Mouse (Mus musculus): ENCODE results near the gene Lyrm9. TPM values are rescaled to one million over a fixed set of nuclear protein-coding genes. Genes with fewer than 3 reads are reported as not detected.

Lyrm9 gene
- 8.3 and 12.3 TPM in 2 replicates for polyA plus RNA-seq (2012)

GRCm38 (mm10) chr11:78826442-78827013 lies at the start of gene Lyrm9:
Gene Lyrm9, plus strand, starts transcription at chr11:78826584.
- H3K36me3 ChIP-seq (ENCODE audit: control insufficient read depth): no peaks in the 10 kb centered on the region
- TF ChIP-seq TAL1 (IDR thresholded peaks at IDR 0.05; ENCODE audit: low read length): no peak
- TF ChIP-seq GATA1 (IDR thresholded peaks at IDR 0.05; ENCODE audit: low read length): no peak
- H3K27me3 ChIP-seq (ENCODE audit: control insufficient read depth): peaks cover 2% of the 10 kb centered on the region; the same call in 1 of the 2 replicates
- H3K4me3 ChIP-seq (replicated peaks): peak within 1 kb of the TSS; percentile 84
- no peaks in the 10 kb centered on the region for H3K9me3 ChIP-seq (ENCODE audit: control insufficient read depth, low read length)
- H3K4me1 ChIP-seq (ENCODE audit: control insufficient read depth): peaks cover 52% of the 10 kb centered on the region

DNA sequence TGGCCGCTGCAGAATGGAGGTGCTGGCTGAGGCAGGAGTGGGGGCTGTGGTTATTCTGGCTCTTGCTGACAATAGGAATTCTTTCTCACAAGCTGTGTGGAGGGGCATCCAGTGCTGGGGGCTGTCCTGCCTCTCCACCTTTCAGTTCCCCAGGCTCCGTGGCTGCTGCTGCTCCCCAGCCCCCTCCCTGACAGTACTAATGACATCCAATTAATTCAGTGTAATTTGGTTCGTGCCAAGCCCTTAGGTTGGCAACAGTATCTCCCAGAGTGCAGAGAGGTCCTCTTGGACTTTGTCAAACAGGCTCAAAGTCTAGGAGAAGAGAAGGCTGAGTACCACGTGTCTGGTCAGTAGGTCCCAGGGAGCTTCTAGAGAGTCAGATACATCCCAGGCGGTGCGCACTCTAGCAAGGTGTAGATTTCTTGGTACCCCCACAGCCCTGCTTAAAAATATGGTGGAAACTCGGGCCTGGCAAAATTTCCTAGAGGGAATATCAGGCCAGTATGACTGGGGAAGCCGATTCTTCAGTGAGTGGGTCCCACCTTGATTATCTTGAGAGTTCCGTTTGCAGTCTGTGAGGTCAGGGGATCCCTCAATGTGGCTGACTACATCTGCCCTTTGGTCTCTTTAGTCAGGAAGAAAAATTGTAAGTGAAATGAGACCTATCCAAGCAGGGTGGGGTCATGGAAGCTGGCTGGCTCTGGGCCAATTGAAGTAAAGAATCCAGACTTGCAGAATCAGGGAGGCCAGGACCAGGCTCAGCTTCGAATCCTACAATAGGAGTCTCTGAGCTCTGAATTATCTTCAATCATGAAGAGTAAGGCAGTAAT lies 48.3 kb upstream of the Lyrm9 start:
- H3K4me3 ChIP-seq (replicated peaks): no peak overlapping the region
- no peaks in the 10 kb centered on the region for H3K27me3 ChIP-seq (ENCODE audit: control insufficient read depth)
- H3K36me3 ChIP-seq (ENCODE audit: control insufficient read depth): no peaks in the 10 kb centered on the region
- no peak for TF ChIP-seq GATA1 (IDR thresholded peaks at IDR 0.05; ENCODE audit: low read length)
- no peak for TF ChIP-seq TAL1 (IDR thresholded peaks at IDR 0.05; ENCODE audit: low read length)
- no peaks in the 10 kb centered on the region for H3K4me1 ChIP-seq (ENCODE audit: control insufficient read depth)
- no peaks in the 10 kb centered on the region for H3K9me3 ChIP-seq (ENCODE audit: control insufficient read depth, low read length)

- Histone ChIP-seq H3K4me1 (ENCODE audit: control insufficient read depth) (no peaks in the 10 kb centered on the region), H3K36me3 (ENCODE audit: control insufficient read depth) (no peaks in the 10 kb centered on the region), H3K27me3 (ENCODE audit: control insufficient read depth) (no peaks in the 10 kb centered on the region), H3K9me3 (ENCODE audit: control insufficient read depth, low read length) (no peaks in the 10 kb centered on the region), H3K4me3 (replicated peaks) (no peak overlapping the region)
- TF ChIP-seq GATA1 (IDR thresholded peaks at IDR 0.05; ENCODE audit: low read length): no peak
- TF ChIP-seq TAL1 (IDR thresholded peaks at IDR 0.05; ENCODE audit: low read length): no peak
Measured at GRCm38 (mm10) chr11:78780002-78780401, 46.4 kb upstream of the Lyrm9 start.

DNA sequence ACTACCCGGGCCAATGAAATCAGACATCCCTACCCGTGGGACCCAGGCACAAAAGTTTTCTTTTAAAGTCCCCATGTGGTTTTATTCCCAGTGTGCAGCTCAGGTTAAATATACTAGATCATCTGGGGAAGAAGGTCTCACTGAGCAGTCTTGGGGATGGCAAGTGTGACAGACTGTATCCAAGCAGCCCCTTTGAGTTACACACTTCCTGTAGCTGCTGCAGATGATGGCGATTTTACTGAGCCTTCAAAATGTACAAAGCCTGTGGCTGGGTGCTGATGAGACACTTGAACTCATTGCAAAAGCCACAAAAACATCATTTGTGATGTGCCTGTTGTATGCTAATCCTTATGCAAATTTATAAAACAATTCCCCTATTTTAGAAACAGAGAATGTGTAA lies 45.8 kb upstream of the Lyrm9 start:
- Histone ChIP-seq H3K4me1 (ENCODE audit: control insufficient read depth) (no peaks in the 10 kb centered on the region), H3K4me3 (replicated peaks) (no peak overlapping the region), H3K27me3 (ENCODE audit: control insufficient read depth) (no peaks in the 10 kb centered on the region), H3K9me3 (ENCODE audit: control insufficient read depth, low read length) (no peaks in the 10 kb centered on the region), H3K36me3 (ENCODE audit: control insufficient read depth) (no peaks in the 10 kb centered on the region)
- TF ChIP-seq GATA1 (IDR thresholded peaks at IDR 0.05; ENCODE audit: low read length) (no peak), TAL1 (IDR thresholded peaks at IDR 0.05; ENCODE audit: low read length) (no peak)

DNA sequence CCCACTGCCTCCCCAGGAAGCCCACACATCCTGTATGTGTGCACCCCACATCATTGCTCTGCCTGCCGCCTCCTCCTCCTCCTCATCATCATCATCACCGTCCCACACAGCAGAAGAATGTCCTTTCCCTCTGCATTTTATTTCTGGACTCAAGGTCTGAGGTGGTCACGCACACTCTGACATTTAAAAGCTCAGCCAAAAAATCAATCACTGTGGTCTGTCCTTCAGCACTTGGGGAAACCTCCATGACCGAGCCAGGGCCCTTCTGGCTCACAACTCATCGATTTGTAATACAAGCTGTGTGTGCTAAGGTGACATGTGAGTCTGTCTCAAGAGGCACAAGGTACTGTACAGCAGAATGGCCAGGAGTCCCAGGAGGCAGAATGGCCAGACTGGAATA lies 44.1 kb upstream of the Lyrm9 start:
- Histone ChIP-seq H3K4me1 (ENCODE audit: control insufficient read depth) (no peaks in the 10 kb centered on the region), H3K4me3 (replicated peaks) (no peak overlapping the region), H3K27me3 (ENCODE audit: control insufficient read depth) (no peaks in the 10 kb centered on the region), H3K9me3 (ENCODE audit: control insufficient read depth, low read length) (no peaks in the 10 kb centered on the region), H3K36me3 (ENCODE audit: control insufficient read depth) (no peaks in the 10 kb centered on the region)
- TF ChIP-seq TAL1 (IDR thresholded peaks at IDR 0.05; ENCODE audit: low read length) (no peak), GATA1 (IDR thresholded peaks at IDR 0.05; ENCODE audit: low read length) (no peak)

DNA sequence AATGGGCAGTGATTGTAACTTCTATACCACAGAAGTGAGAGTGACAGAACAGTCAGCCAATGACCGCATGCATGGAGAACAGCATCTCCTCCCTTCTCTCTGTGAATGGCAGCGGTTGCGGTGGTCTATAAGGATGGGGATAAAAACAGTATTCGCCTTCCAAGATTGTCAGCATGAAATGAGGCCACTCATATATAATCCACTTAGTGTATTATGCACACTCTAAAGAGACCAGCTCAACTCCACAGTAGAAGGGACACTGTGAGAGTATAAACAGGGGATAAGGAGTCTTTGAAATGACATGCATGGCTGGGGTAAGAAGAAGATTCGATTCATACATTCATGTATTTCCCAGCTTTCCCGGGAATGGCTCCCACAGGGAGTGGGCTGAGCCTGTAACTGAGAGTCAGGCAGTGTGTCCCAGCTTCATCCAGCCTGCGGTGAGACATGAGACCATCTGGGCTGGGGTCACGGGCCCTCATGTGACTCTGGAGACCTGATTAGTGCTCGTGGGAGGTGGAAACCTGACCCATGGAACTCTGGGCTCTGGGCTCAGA lies 43.5 kb upstream of the Lyrm9 start:
- no peaks in the 10 kb centered on the region for H3K27me3 ChIP-seq (ENCODE audit: control insufficient read depth)
- H3K4me1 ChIP-seq (ENCODE audit: control insufficient read depth): no peaks in the 10 kb centered on the region
- H3K36me3 ChIP-seq (ENCODE audit: control insufficient read depth): no peaks in the 10 kb centered on the region
- no peaks in the 10 kb centered on the region for H3K9me3 ChIP-seq (ENCODE audit: control insufficient read depth, low read length)
- H3K4me3 ChIP-seq (replicated peaks): no peak overlapping the region
- TF ChIP-seq TAL1 (IDR thresholded peaks at IDR 0.05; ENCODE audit: low read length) (no peak), GATA1 (IDR thresholded peaks at IDR 0.05; ENCODE audit: low read length) (no peak)

DNA sequence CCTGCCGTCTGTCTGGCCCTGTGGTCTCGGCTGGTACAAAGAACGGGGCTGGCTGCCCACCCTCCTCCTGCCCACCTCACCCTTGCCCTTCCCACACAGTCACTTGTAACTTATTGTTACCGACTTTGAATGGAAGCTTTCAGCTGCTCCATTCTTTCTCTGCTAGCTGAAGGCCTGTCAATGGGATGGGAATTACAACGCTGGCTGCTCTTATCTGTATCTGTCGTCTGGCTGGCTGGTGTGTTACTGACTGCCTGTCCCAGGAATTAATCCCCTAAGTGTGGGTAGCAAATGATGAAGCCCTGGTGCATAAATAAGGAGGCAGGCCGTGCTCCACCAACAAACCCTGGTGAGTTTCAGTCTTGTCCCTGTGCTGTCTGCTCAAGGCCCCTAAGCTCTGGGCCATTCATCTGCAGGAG lies 40.4 kb upstream of the Lyrm9 start:
- TF ChIP-seq GATA1 (IDR thresholded peaks at IDR 0.05; ENCODE audit: low read length): no peak
- no peak for TF ChIP-seq TAL1 (IDR thresholded peaks at IDR 0.05; ENCODE audit: low read length)
- H3K27me3 ChIP-seq (ENCODE audit: control insufficient read depth): no peaks in the 10 kb centered on the region
- no peaks in the 10 kb centered on the region for H3K4me1 ChIP-seq (ENCODE audit: control insufficient read depth)
- H3K9me3 ChIP-seq (ENCODE audit: control insufficient read depth, low read length): no peaks in the 10 kb centered on the region
- no peak overlapping the region for H3K4me3 ChIP-seq (replicated peaks)
- no peaks in the 10 kb centered on the region for H3K36me3 ChIP-seq (ENCODE audit: control insufficient read depth)

DNA sequence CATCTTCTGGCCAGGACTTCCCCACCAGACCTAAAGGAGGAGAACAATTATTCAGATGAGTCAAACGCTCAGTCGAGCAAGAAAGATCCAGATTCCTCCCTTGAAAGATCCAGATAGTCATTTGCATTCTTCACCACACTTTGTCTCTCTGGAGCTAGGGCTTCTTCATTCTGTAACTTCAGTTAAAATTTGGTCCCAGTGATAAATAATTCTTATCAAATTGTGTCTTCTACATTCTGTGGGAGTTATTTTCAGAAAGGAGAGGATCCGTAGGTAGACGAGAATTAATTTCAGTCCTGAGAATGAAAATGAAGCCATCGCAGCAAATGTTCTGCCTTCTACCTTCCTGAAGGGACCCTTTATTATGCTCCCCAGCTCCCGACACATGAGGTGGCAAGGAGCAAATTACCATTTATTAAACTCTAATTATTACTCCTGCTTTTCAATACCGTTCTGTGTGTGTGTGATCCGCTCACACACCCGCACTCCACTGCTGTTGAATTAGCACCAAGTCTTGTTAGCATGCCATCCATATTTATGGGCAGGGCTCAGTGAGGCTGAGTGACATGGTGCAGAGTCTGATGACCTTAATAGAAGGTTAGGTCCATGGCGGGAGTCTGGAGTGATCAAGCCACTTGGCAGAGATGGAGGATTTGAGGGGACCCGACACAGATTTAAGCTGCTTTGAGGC lies 36.9 kb upstream of the Lyrm9 start:
- H3K4me1 ChIP-seq (ENCODE audit: control insufficient read depth): no peaks in the 10 kb centered on the region
- H3K4me3 ChIP-seq (replicated peaks): no peak overlapping the region
- no peaks in the 10 kb centered on the region for H3K9me3 ChIP-seq (ENCODE audit: control insufficient read depth, low read length)
- H3K27me3 ChIP-seq (ENCODE audit: control insufficient read depth): no peaks in the 10 kb centered on the region
- TF ChIP-seq TAL1 (IDR thresholded peaks at IDR 0.05; ENCODE audit: low read length) (no peak), GATA1 (IDR thresholded peaks at IDR 0.05; ENCODE audit: low read length) (no peak)
- no peaks in the 10 kb centered on the region for H3K36me3 ChIP-seq (ENCODE audit: control insufficient read depth)

DNA sequence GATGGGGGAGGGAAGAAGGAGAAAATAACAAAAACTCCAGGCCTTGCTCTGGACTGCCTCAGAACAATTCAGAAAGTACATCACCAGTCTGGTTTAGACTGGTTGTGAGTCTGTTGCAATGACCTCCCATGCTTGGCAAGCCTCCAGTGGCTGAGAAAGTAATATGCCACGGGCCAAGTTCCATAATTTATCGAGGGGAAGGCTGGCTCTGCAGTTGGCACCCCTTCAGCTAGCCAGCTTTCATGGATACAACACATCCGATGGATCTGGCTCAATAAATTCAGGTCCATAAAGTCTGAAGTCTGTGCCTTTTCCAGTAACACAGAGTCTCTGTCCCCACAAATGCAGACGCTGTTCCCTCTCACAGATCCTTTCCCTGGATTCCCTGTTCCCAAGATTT lies 34.8 kb upstream of the Lyrm9 start:
- no peaks in the 10 kb centered on the region for H3K9me3 ChIP-seq (ENCODE audit: control insufficient read depth, low read length)
- H3K36me3 ChIP-seq (ENCODE audit: control insufficient read depth): no peaks in the 10 kb centered on the region
- no peaks in the 10 kb centered on the region for H3K4me1 ChIP-seq (ENCODE audit: control insufficient read depth)
- no peaks in the 10 kb centered on the region for H3K27me3 ChIP-seq (ENCODE audit: control insufficient read depth)
- TF ChIP-seq GATA1 (IDR thresholded peaks at IDR 0.05; ENCODE audit: low read length): no peak
- TF ChIP-seq TAL1 (IDR thresholded peaks at IDR 0.05; ENCODE audit: low read length): no peak
- no peak overlapping the region for H3K4me3 ChIP-seq (replicated peaks)
